ENCODE assay signal across 10 mouse cellular contexts in the genomic region with DNA sequence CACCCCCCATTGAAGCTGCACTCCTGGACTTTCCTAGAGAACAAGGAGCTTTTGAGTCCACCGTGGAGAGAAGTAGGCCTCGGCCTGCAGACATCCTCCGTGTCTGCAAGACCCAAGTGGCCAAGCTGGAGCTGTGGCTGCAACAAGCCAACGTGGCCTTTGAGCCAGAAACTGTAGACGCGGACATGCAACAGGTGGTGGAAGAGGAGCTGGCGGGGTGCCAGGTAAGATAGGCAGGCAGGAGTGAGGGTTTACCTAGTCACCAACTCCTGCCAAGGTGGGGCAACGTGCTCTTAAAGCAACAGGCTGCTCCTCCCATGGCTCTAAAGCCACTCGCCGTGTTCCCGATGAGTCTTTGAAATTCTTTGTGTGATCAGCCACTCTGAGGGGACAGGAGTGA.
DNase-seq lines count a peak whose midpoint lies in the region; ATAC-seq and TF ChIP-seq lines count a peak whose summit lies in the region.
"Had no signal": no experiment of that assay in that cellular context is flagged by ENCODE, and none has a peak within 500 bp of the region (broad histone marks: within the 10 kb centered on the region; RNA-seq: fewer than 3 reads in every experiment).

No protein-coding gene starts in this region.

- no peak for ATAC-seq in kidney, embryonic 14.5 days (ENCODE audit: low FRiP score, low TSS enrichment)
- ATAC-seq in embryonic facial prominence, embryonic 14.5 days (ENCODE audit: low read depth): peak; percentile 38; the same call in 1 of the 2 replicates
- no peak for ATAC-seq in limb, embryonic 13.5 days (ENCODE audit: low FRiP score, low read depth)
- peak; percentile 74 for ATAC-seq in stomach, embryonic 16.5 days (ENCODE audit: insufficient read depth, low FRiP score)
- no peak for ATAC-seq in forebrain, postnatal 0 days

- no peak overlapping the region for H3K4me2 ChIP-seq in kidney, embryonic 14.5 days (replicated peaks; ENCODE audit: low read depth, low read length)
- H3K4me2 ChIP-seq in embryonic facial prominence, embryonic 14.5 days (ENCODE audit: low read depth, low read length): no peak overlapping the region
- no peak overlapping the region for H3K4me2 ChIP-seq in limb, embryonic 13.5 days (replicated peaks)
- 0 out of 2 replicates have a peak overlapping the region, but pooled peaks have one; percentile 6 for H3K4me2 ChIP-seq in stomach, embryonic 16.5 days (ENCODE audit: low read depth, low read length)
- no peak overlapping the region for H3K4me2 ChIP-seq in forebrain, postnatal 0 days (ENCODE audit: low read depth)
- H3K4me2 ChIP-seq: neural tube, embryonic 12.5 days had no signal

- TF ChIP-seq CTCF in forebrain, postnatal 0 days (IDR thresholded peaks at IDR 0.05; ENCODE audit: low read depth): no peak

- WGBS in kidney, embryonic 14.5 days: 87% methylated on average over 11 of the region's 11 CpGs
- 80% methylated on average over 11 of the region's 11 CpGs for WGBS in embryonic facial prominence, embryonic 14.5 days
- 86% methylated on average over 11 of the region's 11 CpGs for WGBS in limb, embryonic 13.5 days
- 59% methylated on average over 11 of the region's 11 CpGs for WGBS in stomach, embryonic 16.5 days
- WGBS in forebrain, postnatal 0 days: 74% methylated on average over 11 of the region's 11 CpGs

- H3K36me3 ChIP-seq in kidney, embryonic 14.5 days (ENCODE audit: control insufficient read depth, insufficient read depth, low read length): peaks cover 9% of the 10 kb centered on the region; the same call in 1 of the 2 replicates
- peaks cover 9% of the 10 kb centered on the region; the same call in 1 of the 2 replicates for H3K36me3 ChIP-seq in embryonic facial prominence, embryonic 14.5 days (ENCODE audit: control insufficient read depth, insufficient read depth, low read length)
- H3K36me3 ChIP-seq in limb, embryonic 13.5 days: peaks cover 38% of the 10 kb centered on the region
- peaks cover 5% of the 10 kb centered on the region; the same call in 1 of the 2 replicates for H3K36me3 ChIP-seq in stomach, embryonic 16.5 days (ENCODE audit: control insufficient read depth, insufficient read depth, low read length)
- 0 out of 2 replicates have a peak, but pooled peaks cover 8% of the 10 kb centered on the region for H3K36me3 ChIP-seq in forebrain, postnatal 0 days (ENCODE audit: insufficient read depth)
- H3K36me3 ChIP-seq: G1E had no signal

- peak; percentile 40 for DNase-seq in kidney, adult 18-20 months
- DNase-seq in embryonic facial prominence, embryonic 14.5 days (ENCODE audit: low spot score): peak; percentile 62
- DNase-seq in layer of hippocampus, adult 9-11 months: no peak
- DNase-seq in spleen, adult 18-20 months: no peak
- DNase-seq in forebrain, postnatal 0 days: no peak

- H3K9me3 ChIP-seq in kidney, embryonic 14.5 days (ENCODE audit: control insufficient read depth, low read length): no peaks in the 10 kb centered on the region
- H3K9me3 ChIP-seq in embryonic facial prominence, embryonic 14.5 days (ENCODE audit: control insufficient read depth, low read length): no peaks in the 10 kb centered on the region
- H3K9me3 ChIP-seq in limb, embryonic 13.5 days: no peaks in the 10 kb centered on the region
- no peaks in the 10 kb centered on the region for H3K9me3 ChIP-seq in stomach, embryonic 16.5 days (replicated peaks; ENCODE audit: control insufficient read depth, low read length)
- no peaks in the 10 kb centered on the region for H3K9me3 ChIP-seq in forebrain, postnatal 0 days (ENCODE audit: low read length)
- H3K9me3 ChIP-seq: G1E; neural tube, embryonic 12.5 days had no signal

- H3K4me1 ChIP-seq in kidney, embryonic 14.5 days (ENCODE audit: control insufficient read depth, insufficient read depth, low read length): no peaks in the 10 kb centered on the region
- H3K4me1 ChIP-seq in embryonic facial prominence, embryonic 14.5 days (ENCODE audit: control insufficient read depth, insufficient read depth, low read length): no peaks in the 10 kb centered on the region
- 0 out of 2 replicates have a peak, but pooled peaks cover 9% of the 10 kb centered on the region for H3K4me1 ChIP-seq in limb, embryonic 13.5 days
- 0 out of 2 replicates have a peak, but pooled peaks cover 7% of the 10 kb centered on the region for H3K4me1 ChIP-seq in stomach, embryonic 16.5 days (ENCODE audit: control insufficient read depth, insufficient read depth, low read length)
- no peaks in the 10 kb centered on the region for H3K4me1 ChIP-seq in forebrain, postnatal 0 days (ENCODE audit: insufficient read depth)
- H3K4me1 ChIP-seq: neural tube, embryonic 12.5 days had no signal

- no peaks in the 10 kb centered on the region for H3K27me3 ChIP-seq in kidney, embryonic 14.5 days (ENCODE audit: control insufficient read depth, insufficient read depth, low read length)
- no peaks in the 10 kb centered on the region for H3K27me3 ChIP-seq in embryonic facial prominence, embryonic 14.5 days (replicated peaks; ENCODE audit: control insufficient read depth, insufficient read depth, low read length)
- no peaks in the 10 kb centered on the region for H3K27me3 ChIP-seq in limb, embryonic 13.5 days
- no peaks in the 10 kb centered on the region for H3K27me3 ChIP-seq in stomach, embryonic 16.5 days (ENCODE audit: control insufficient read depth, insufficient read depth, low read length)
- H3K27me3 ChIP-seq in forebrain, postnatal 0 days (ENCODE audit: insufficient read depth, low read length): no peaks in the 10 kb centered on the region
- H3K27me3 ChIP-seq: neural tube, embryonic 12.5 days had no signal

- H3K4me3 ChIP-seq in kidney, embryonic 14.5 days (ENCODE audit: low read length): no peak overlapping the region
- no peak overlapping the region for H3K4me3 ChIP-seq in embryonic facial prominence, embryonic 14.5 days (ENCODE audit: low read depth, low read length)
- no peak overlapping the region for H3K4me3 ChIP-seq in limb, embryonic 13.5 days
- no peak overlapping the region for H3K4me3 ChIP-seq in stomach, embryonic 16.5 days (replicated peaks; ENCODE audit: low read length)
- H3K4me3 ChIP-seq in forebrain, postnatal 0 days (ENCODE audit: low read depth, low read length): no peak overlapping the region
- H3K4me3 ChIP-seq: neural tube, embryonic 12.5 days had no signal

- H3K9ac ChIP-seq in kidney, embryonic 14.5 days (ENCODE audit: low read depth, low read length): no peak overlapping the region
- no peak overlapping the region for H3K9ac ChIP-seq in embryonic facial prominence, embryonic 14.5 days (ENCODE audit: low read depth, low read length)
- H3K9ac ChIP-seq in limb, embryonic 13.5 days: 0 out of 2 replicates have a peak overlapping the region, but pooled peaks have one; percentile 2
- no peak overlapping the region for H3K9ac ChIP-seq in stomach, embryonic 16.5 days (ENCODE audit: low read length)
- H3K9ac ChIP-seq in forebrain, postnatal 0 days: no peak overlapping the region
- H3K9ac ChIP-seq: neural tube, embryonic 12.5 days had no signal

- H3K27ac ChIP-seq in kidney, embryonic 14.5 days (ENCODE audit: low read depth, low read length): no peak overlapping the region
- H3K27ac ChIP-seq in embryonic facial prominence, embryonic 14.5 days (replicated peaks; ENCODE audit: low read depth, low read length): peak overlapping the region; percentile 40
- no peak overlapping the region; the same call in 1 of the 2 replicates for H3K27ac ChIP-seq in limb, embryonic 13.5 days
- peak overlapping the region; percentile 82 for H3K27ac ChIP-seq in stomach, embryonic 16.5 days (ENCODE audit: low read length)
- H3K27ac ChIP-seq in forebrain, postnatal 0 days (ENCODE audit: low read depth, low read length): no peak overlapping the region
- H3K27ac ChIP-seq: neural tube, embryonic 12.5 days had no signal

Comparison
In these comparisons a context has a peak if more than half of its experiments do, and no peak if none do; other contexts are left out.
1. DNase-seq: peak in kidney, adult 18-20 months (single experiment) and embryonic facial prominence, embryonic 14.5 days (single experiment); none in layer of hippocampus, adult 9-11 months (single experiment), spleen, adult 18-20 months (0 of 2) and forebrain, postnatal 0 days (single experiment).
2. ATAC-seq: peak in embryonic facial prominence, embryonic 14.5 days (single experiment) and stomach, embryonic 16.5 days (single experiment); none in kidney, embryonic 14.5 days (single experiment), limb, embryonic 13.5 days (single experiment) and forebrain, postnatal 0 days (single experiment).
3. H3K27ac ChIP-seq: peak in embryonic facial prominence, embryonic 14.5 days (single experiment) and stomach, embryonic 16.5 days (single experiment); none in kidney, embryonic 14.5 days (single experiment), limb, embryonic 13.5 days (single experiment) and forebrain, postnatal 0 days (single experiment).